Mouse (Mus musculus) midbrain, embryonic 13.5 days (tissue): ENCODE results near the gene Ceacam20. TPM values are rescaled to one million over a fixed set of nuclear protein-coding genes. Genes with fewer than 3 reads are reported as not detected.
"Not testable (repeated sequence)": the region's sequence is repeated elsewhere in the genome, so short reads cannot be mapped to it uniquely, and the experiment has no call there.

Experiments
- ATAC-seq: fragments of 200-750 bp; cut with Nextera tagmentation; 2 replicates; pipeline ENCODE4 v1.8.0; 2017; ENCODE audit warnings: mild to moderate bottlenecking, moderate TSS enrichment, moderate library complexity
- H3K27ac ChIP-seq: fragments of 300-500 bp; sonication (generic); 2 replicates; pipeline ENCODE4 v1.5.1; 2015; ENCODE audit warnings: inconsistent platforms, mild to moderate bottlenecking, moderate library complexity
- H3K27me3 ChIP-seq: fragments of 300-500 bp; sonication (generic); 2 replicates; pipeline ENCODE4 v1.6.1; 2015; ENCODE audit warnings: mild to moderate bottlenecking, inconsistent platforms
- H3K36me3 ChIP-seq: fragments of 300-500 bp; sonication (generic); 2 replicates; pipeline ENCODE4 v1.6.1; 2015; ENCODE audit warnings: mild to moderate bottlenecking, inconsistent platforms
- H3K4me1 ChIP-seq: fragments of 300-500 bp; sonication (generic); replicated peaks from 2 replicates; pipeline ENCODE4 v1.6.1; 2015; ENCODE audit warnings: inconsistent platforms
- H3K4me2 ChIP-seq: fragments of 300-500 bp; sonication (generic); replicated peaks from 2 replicates; pipeline ENCODE4 v1.6.1; 2015; ENCODE audit warnings: moderate library complexity, mild to moderate bottlenecking, inconsistent platforms
- H3K4me3 ChIP-seq: fragments of 300-500 bp; sonication (generic); replicated peaks from 2 replicates; pipeline ENCODE4 v1.5.1; 2015; ENCODE audit warnings: mild to moderate bottlenecking, inconsistent platforms
- H3K9ac ChIP-seq: fragments of 300-500 bp; sonication (generic); replicated peaks from 2 replicates; pipeline ENCODE4 v1.6.1; 2015; ENCODE audit warnings: mild to moderate bottlenecking, inconsistent platforms
- H3K9me3 ChIP-seq: fragments of 300-500 bp; sonication (generic); 2 replicates; pipeline ENCODE4 v1.6.1; 2016; ENCODE audit warnings: mild to moderate bottlenecking, inconsistent platforms
- WGBS: fragments of 180-500 bp; shearing (Covaris S2); methylation state at CpG from one replicate; pipeline ENCODE4 v1.1.7; 2015; 5-methylcytosine and 5-hydroxymethylcytosine counted together
- polyA plus RNA-seq: library from polyadenylated mRNA; unstranded; fragments of >200 nt; fragmentation: Nextera tagmentation; extraction: Ambion mirVana; gene quantifications from 2 replicates; pipeline ENCODE4 v1.2.1, GENCODE M21; 2015

Ceacam20 gene
- not detected in 2 replicates for polyA plus RNA-seq

DNA sequence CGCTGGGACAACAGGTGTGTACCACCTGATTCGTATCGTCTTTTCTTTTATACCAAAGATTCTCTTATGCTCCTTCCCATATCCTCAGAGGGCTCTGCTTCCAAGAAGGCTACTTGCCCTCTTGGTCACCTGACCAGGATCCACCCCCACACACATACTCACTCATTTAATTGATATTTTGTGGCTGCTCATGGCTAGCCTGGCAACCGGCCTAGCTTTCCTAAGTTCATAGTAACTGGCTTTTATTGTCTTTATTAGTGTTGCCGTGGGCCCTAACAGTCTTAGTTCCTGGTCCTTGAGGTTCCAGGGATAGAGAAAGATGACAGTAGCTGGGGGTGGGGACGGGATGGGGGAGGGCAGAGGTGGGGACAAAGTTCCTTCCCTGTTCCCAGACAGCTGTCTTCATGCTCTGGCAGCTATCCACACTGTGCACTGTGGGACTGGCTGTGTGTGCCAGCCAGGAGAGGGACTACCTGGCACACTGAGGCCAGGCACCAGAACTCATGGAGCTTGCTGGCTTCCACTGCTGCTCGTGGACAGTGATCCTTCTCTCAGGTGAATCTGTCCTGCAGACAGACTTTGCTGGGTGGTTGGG is at the start of gene Ceacam20:
TSS of gene Ceacam20 (plus strand) at position 428 of the 595 bp plus-strand sequence.
- Histone ChIP-seq H3K27ac (no peak within 1 kb of the TSS), H3K9me3 (peaks cover 10% of the 10 kb centered on the region), H3K4me1 (no peaks in the 10 kb centered on the region), H3K36me3 (no peaks in the 10 kb centered on the region), H3K9ac (no peak within 1 kb of the TSS), H3K4me3 (no peak within 1 kb of the TSS), H3K27me3 (no peaks in the 10 kb centered on the region), H3K4me2 (no peak within 1 kb of the TSS)
- no peak for ATAC-seq
- 79% methylated on average over 7 of the region's 7 CpGs for WGBS

DNA sequence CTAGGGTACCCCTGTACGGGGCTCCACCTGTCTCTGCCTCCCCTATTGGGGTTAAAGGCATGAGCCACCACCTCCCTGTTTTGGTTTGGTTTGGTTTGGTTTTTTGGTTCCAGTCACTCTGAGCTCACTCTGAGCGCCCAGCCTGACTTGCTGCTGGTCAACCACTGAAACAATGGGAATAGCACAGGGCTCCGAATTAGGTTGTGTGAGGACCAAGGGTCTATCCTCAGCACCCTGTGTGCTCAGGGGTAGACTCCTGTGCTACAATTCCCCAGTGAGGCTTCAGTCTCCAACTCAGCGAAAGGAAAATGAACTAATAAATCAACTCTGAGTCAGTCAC is 45.1 kb upstream of the Ceacam20 start:
- Histone ChIP-seq H3K4me3 (peak overlapping the region; percentile 61), H3K9me3 (no peaks in the 10 kb centered on the region), H3K9ac (peak overlapping the region; percentile 71; the same call in 1 of the 2 replicates), H3K36me3 (peaks cover 11% of the 10 kb centered on the region), H3K4me1 (0 out of 2 replicates have a peak, but pooled peaks cover 2% of the 10 kb centered on the region), H3K27ac (peak overlapping the region; percentile 82; the same call in 1 of the 2 replicates), H3K27me3 (no peaks in the 10 kb centered on the region), H3K4me2 (peak overlapping the region; percentile 68)
- peak; percentile 51 for ATAC-seq
- 36% methylated on average over 4 of the region's 4 CpGs for WGBS

DNA sequence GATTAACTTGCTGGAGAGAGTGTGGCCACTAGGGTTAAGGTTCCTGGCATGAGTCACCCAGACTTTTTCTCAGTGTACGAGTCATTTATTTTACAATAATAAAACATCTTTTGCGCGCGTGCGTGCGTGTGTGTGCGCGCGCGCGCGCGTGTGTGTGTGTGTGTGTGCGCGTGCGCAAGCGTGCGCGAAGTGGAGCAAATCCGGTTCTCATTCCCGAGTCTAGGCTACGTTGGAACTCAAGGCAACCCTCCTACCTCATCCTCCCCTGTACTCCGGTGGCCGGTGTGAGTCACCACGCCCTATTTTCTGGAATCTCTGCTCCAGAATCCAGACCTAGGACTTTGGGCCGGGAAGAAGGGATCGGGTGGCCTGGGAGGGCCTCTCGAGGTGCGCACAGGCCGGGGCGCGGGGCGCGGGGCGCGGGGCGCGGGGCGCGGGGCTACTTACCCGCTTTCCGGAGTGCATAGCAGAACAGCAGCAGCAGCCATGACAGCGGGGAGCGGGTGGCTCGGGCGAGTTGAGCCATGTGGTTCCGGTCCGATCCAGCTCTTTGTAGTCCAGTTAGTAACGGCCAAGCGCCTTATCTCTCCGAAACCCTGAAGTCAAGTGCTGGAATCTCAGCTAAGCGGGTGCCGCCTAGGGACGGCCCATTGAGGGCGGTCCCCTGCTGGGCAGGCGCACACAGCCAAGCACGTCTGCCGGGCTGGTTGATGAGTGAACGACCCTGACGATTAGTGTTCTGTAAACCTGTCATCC is 44.5 kb upstream of the Ceacam20 start, which contains the start of gene Pvr:
TSS of gene Pvr (minus strand) at position 655 of the 756 bp plus-strand sequence.
- H3K9me3 ChIP-seq: no peaks in the 10 kb centered on the region
- H3K27ac ChIP-seq: peak within 1 kb of the TSS; percentile 82
- H3K9ac ChIP-seq: peak within 1 kb of the TSS; percentile 71
- WGBS: 1% methylated on average over 60 of the region's 60 CpGs
- ATAC-seq: peak; percentile 86
- peak within 1 kb of the TSS; percentile 61 for H3K4me3 ChIP-seq
- H3K36me3 ChIP-seq: peaks cover 11% of the 10 kb centered on the region
- H3K4me1 ChIP-seq: 0 out of 2 replicates have a peak, but pooled peaks cover 2% of the 10 kb centered on the region
- H3K27me3 ChIP-seq: no peaks in the 10 kb centered on the region
- H3K4me2 ChIP-seq: peak within 1 kb of the TSS; percentile 68

DNA sequence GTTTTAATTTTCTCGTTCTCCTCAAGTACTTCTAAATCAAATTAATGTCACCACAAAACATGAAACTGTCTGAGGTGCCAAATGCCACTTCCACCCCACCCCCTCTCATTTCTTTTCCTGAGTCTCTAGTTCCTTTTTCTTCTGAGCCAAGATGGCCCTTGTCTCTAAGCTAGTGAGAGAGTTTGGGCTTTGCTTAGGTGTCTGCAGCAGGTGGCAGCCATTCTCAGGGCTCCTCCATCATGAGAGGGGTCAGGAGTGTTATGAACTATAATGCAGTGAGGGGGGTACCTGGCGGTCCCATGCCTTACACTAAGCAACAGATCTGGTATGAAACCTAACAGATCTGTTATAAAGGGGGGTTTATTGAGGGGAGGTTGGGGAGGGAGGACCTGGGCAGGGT is 41.9 kb upstream of the Ceacam20 start:
- Histone ChIP-seq H3K27ac (no peak overlapping the region), H3K4me2 (0 out of 2 replicates have a peak overlapping the region, but pooled peaks have one; percentile 20), H3K9ac (no peak overlapping the region), H3K4me3 (no peak overlapping the region), H3K4me1 (0 out of 2 replicates have a peak, but pooled peaks cover 2% of the 10 kb centered on the region), H3K9me3 (no peaks in the 10 kb centered on the region), H3K36me3 (no peaks in the 10 kb centered on the region), H3K27me3 (no peaks in the 10 kb centered on the region)
- WGBS: 58% methylated on average over 2 of the region's 2 CpGs
- ATAC-seq: no peak

DNA sequence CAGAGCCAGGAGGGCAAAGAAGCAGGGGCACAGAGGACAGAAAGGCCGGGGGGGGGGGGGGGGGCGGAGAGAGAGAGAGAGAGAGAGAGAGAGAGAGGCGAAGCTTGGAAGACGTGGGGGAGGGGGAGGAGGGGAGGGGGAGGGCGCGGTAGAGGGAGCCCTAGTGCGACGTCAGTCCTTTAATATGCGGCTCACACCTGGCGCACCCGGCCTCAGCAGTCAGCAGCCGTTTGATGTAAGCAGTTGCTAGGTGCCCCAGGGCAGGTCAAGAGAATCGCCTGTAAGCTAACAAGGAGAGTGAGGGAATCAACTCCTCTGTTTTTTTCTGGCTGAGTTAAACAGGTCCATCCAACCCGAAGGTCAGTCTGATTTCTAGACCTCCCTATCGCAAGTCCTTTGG is 41.4 kb upstream of the Ceacam20 start:
- H3K9me3 ChIP-seq: no peaks in the 10 kb centered on the region
- H3K9ac ChIP-seq: no peak overlapping the region; the same call in 1 of the 2 replicates
- H3K4me2 ChIP-seq: 0 out of 2 replicates have a peak overlapping the region, but pooled peaks have one; percentile 20
- no peak for ATAC-seq
- no peaks in the 10 kb centered on the region for H3K36me3 ChIP-seq
- no peak overlapping the region for H3K27ac ChIP-seq
- 12% methylated on average over 11 of the region's 15 CpGs for WGBS
- H3K27me3 ChIP-seq: no peaks in the 10 kb centered on the region
- no peak overlapping the region for H3K4me3 ChIP-seq
- 0 out of 2 replicates have a peak, but pooled peaks cover 2% of the 10 kb centered on the region for H3K4me1 ChIP-seq

DNA sequence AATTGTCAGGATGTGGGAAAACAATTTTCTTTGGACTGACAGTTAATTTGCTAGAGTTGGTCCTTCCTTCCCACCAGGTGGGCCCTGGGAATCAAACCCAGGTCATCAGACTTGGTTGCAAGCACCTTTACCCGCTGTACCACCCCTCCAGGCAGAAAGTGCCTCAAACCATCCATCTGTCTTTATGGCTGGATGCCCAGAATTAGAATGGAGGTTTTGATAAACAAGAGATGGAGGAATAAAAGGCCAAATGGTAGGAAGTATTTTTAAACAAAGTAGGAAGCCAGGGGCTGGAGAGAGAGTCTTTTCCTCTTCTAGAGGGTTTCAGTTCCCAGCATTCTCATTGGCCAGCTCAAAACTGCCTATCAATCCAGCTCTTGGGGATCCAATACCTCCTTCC is 39.8 kb upstream of the Ceacam20 start:
- Histone ChIP-seq H3K27ac (no peak overlapping the region), H3K4me2 (no peak overlapping the region), H3K4me3 (no peak overlapping the region), H3K27me3 (no peaks in the 10 kb centered on the region), H3K36me3 (no peaks in the 10 kb centered on the region), H3K4me1 (0 out of 2 replicates have a peak, but pooled peaks cover 2% of the 10 kb centered on the region), H3K9ac (no peak overlapping the region), H3K9me3 (no peaks in the 10 kb centered on the region)
- 76% methylated on average over 1 of the region's 1 CpGs for WGBS
- ATAC-seq: no peak

DNA sequence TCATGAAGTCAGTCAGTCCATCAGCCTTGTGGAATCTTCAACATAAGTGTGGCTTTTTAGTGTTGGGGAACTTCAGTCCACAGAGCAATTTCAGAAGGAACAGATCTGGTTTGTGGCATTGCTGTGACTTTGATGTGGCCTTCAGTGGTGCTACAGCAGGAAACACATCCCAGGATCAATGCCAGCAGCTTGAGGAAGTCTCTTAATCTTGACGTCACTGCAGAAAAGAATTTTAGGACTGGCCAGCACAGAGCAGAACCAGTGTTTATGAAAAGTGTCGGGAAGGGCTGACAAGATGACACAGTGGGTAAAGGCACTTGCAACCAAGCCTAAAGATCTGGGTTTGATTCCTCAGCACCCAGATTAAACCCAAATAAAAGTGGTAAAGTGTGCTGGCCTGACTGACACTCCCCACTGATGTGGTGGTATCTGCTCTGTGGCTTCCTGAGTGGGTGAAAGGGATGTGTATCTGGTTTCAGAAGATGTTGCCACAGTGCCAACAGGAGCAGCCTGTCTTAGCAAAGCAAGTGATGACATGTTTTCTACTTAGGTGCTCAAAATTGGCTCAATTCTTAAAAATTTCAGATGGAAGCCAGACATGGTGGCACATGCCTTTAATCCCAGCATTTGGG is 38.2 kb upstream of the Ceacam20 start:
- no peak overlapping the region for H3K9ac ChIP-seq
- H3K36me3 ChIP-seq: no peaks in the 10 kb centered on the region
- 89% methylated on average over 2 of the region's 2 CpGs for WGBS
- no peak overlapping the region for H3K4me2 ChIP-seq
- no peaks in the 10 kb centered on the region for H3K27me3 ChIP-seq
- no peak overlapping the region for H3K27ac ChIP-seq
- H3K4me3 ChIP-seq: no peak overlapping the region
- no peaks in the 10 kb centered on the region for H3K9me3 ChIP-seq
- H3K4me1 ChIP-seq: 0 out of 2 replicates have a peak, but pooled peaks cover 2% of the 10 kb centered on the region
- ATAC-seq: no peak

DNA sequence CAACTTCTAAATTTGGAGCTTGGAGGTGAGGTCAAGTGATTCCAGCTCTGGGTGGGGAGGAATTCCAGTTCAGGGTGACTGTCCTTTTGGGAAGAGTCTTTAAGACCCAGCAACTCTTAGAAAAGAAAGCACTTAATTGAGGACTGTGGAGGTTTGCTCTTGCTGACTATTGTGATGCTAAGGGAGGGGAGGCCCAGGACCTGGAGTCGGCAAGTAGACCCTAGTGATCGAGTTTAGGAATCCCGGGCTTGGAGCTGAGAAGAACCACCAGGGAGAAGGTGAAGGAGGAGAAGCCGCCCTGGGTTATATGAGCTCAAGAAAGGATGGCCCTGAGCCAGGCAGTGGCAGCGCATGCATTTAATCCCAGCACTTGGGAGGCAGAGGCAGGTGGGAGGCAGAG is 36.7 kb upstream of the Ceacam20 start:
- WGBS: 63% methylated on average over 5 of the region's 5 CpGs
- H3K9me3 ChIP-seq: no peaks in the 10 kb centered on the region
- H3K9ac ChIP-seq: no peak overlapping the region
- H3K27me3 ChIP-seq: no peaks in the 10 kb centered on the region; the same call in 1 of the 2 replicates
- H3K27ac ChIP-seq: no peak overlapping the region
- H3K4me2 ChIP-seq: no peak overlapping the region
- H3K4me3 ChIP-seq: no peak overlapping the region
- H3K4me1 ChIP-seq: peaks cover 5% of the 10 kb centered on the region
- H3K36me3 ChIP-seq: no peaks in the 10 kb centered on the region
- no peak for ATAC-seq

DNA sequence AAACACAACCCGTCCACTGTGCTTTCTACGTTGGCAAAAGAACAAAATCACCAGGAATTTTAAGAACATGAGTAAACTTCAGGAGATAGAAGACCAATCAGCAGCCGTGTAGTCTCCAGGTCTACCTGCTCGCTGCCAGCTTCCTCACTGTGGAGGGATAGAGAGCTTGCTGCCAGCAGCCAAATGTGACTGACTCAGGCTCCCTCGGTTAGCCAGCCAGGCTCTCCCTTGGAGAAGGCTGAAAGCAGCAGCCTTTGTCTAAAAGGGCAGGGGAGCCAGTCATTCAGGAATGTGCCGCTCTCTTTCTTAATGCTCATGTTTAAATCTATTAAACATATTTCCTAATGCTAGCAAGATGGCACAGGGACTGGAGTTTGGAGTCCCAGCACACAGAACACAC is 34.7 kb upstream of the Ceacam20 start:
- not testable (repeated sequence) for H3K9ac ChIP-seq, H3K4me1 ChIP-seq, H3K4me3 ChIP-seq, H3K9me3 ChIP-seq, H3K36me3 ChIP-seq, H3K4me2 ChIP-seq, H3K27me3 ChIP-seq, H3K27ac ChIP-seq, ATAC-seq
- 80% methylated on average over 6 of the region's 6 CpGs for WGBS

DNA sequence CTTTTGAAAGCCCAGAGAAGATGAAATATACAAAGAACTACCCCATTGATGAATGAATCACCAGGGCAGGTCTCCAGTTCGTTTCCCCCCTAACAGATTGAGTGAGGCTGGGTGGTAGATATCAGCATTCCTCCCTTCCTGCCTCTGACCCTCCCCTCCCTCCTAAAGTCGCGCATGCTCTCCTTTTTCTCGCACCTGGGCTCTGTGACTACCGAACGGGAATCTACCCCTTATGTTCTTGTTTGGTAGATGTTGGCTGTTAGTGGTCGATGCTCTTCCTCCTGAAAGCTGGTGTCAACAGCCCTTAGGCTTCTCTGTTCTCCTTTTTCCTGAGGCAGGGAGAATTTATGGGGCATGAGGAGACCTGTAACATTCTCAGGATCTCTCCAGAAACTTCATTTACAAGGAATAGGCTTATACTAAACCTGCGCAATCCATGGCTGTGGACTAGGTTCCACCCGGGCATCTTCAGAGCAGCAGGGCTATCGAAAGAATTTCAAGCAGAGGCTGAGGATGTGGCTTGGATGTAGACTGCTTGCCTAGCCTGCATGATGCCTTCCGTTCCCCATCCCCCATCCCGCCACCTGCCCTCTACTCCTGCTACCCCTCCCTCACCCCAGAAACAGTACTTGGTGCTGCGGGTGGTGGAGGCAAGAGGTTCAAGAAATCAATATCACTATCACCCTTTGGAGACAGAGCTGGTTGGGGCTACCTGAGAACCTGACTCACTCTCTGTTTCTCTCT is 32.9 kb upstream of the Ceacam20 start:
- Histone ChIP-seq H3K4me2 (peak overlapping the region; percentile 44; the same call in 1 of the 2 replicates), H3K27me3 (no peaks in the 10 kb centered on the region; the same call in 1 of the 2 replicates), H3K27ac (no peak overlapping the region), H3K9me3 (no peaks in the 10 kb centered on the region), H3K9ac (no peak overlapping the region), H3K4me1 (peaks cover 3% of the 10 kb centered on the region), H3K4me3 (no peak overlapping the region), H3K36me3 (no peaks in the 10 kb centered on the region)
- 28% methylated on average over 13 of the region's 13 CpGs for WGBS
- peak; percentile 37; the same call in 1 of the 2 replicates for ATAC-seq
